Mouse (Mus musculus): ENCODE results near the gene Usp7.

- TF ChIP-seq EP300 (IDR thresholded peaks at IDR 0.05) (no peak), CTCF (IDR thresholded peaks at IDR 0.05) (no peak)
Observed at GRCm38 (mm10) chr16:8737666-8738541, 54.2 kb downstream of the Usp7 start.
